Mouse (Mus musculus) midbrain, embryonic 13.5 days (tissue): Measurements from ENCODE around the gene Akt2. TPM values are rescaled to one million over a fixed set of nuclear protein-coding genes. Genes with fewer than 3 reads are reported as not detected.

Experiments
- ATAC-seq: fragments of 200-750 bp; cut with Nextera tagmentation; 2 replicates; pipeline ENCODE4 v1.8.0; 2017; ENCODE audit warnings: mild to moderate bottlenecking, moderate TSS enrichment, moderate library complexity
- H3K27ac ChIP-seq: fragments of 300-500 bp; sonication (generic); 2 replicates; pipeline ENCODE4 v1.5.1; 2015; ENCODE audit warnings: inconsistent platforms, mild to moderate bottlenecking, moderate library complexity
- H3K27me3 ChIP-seq: fragments of 300-500 bp; sonication (generic); 2 replicates; pipeline ENCODE4 v1.6.1; 2015; ENCODE audit warnings: mild to moderate bottlenecking, inconsistent platforms
- H3K36me3 ChIP-seq: fragments of 300-500 bp; sonication (generic); 2 replicates; pipeline ENCODE4 v1.6.1; 2015; ENCODE audit warnings: mild to moderate bottlenecking, inconsistent platforms
- H3K4me1 ChIP-seq: fragments of 300-500 bp; sonication (generic); replicated peaks from 2 replicates; pipeline ENCODE4 v1.6.1; 2015; ENCODE audit warnings: inconsistent platforms
- H3K4me2 ChIP-seq: fragments of 300-500 bp; sonication (generic); replicated peaks from 2 replicates; pipeline ENCODE4 v1.6.1; 2015; ENCODE audit warnings: moderate library complexity, mild to moderate bottlenecking, inconsistent platforms
- H3K4me3 ChIP-seq: fragments of 300-500 bp; sonication (generic); replicated peaks from 2 replicates; pipeline ENCODE4 v1.5.1; 2015; ENCODE audit warnings: mild to moderate bottlenecking, inconsistent platforms
- H3K9ac ChIP-seq: fragments of 300-500 bp; sonication (generic); replicated peaks from 2 replicates; pipeline ENCODE4 v1.6.1; 2015; ENCODE audit warnings: mild to moderate bottlenecking, inconsistent platforms
- H3K9me3 ChIP-seq: fragments of 300-500 bp; sonication (generic); 2 replicates; pipeline ENCODE4 v1.6.1; 2016; ENCODE audit warnings: mild to moderate bottlenecking, inconsistent platforms
- WGBS: fragments of 180-500 bp; shearing (Covaris S2); methylation state at CpG from one replicate; pipeline ENCODE4 v1.1.7; 2015; 5-methylcytosine and 5-hydroxymethylcytosine counted together
- polyA plus RNA-seq: library from polyadenylated mRNA; unstranded; fragments of >200 nt; fragmentation: Nextera tagmentation; extraction: Ambion mirVana; gene quantifications from 2 replicates; pipeline ENCODE4 v1.2.1, GENCODE M21; 2015

The Akt2 gene
- polyA plus RNA-seq, 1 experiment from 2014 or later, result 67.4 TPM

GRCm38 (mm10) chr7:27607580-27607979, 16.2 kb downstream of the Akt2 start:
- Histone ChIP-seq H3K36me3 (peaks cover 27% of the 10 kb centered on the region), H3K4me2 (no peak overlapping the region), H3K4me1 (peaks cover 24% of the 10 kb centered on the region), H3K27me3 (no peaks in the 10 kb centered on the region), H3K4me3 (no peak overlapping the region), H3K9me3 (no peaks in the 10 kb centered on the region), H3K27ac (no peak overlapping the region), H3K9ac (no peak overlapping the region; the same call in 1 of the 2 replicates)
- WGBS, result 83% methylated on average over 5 of the region's 5 CpGs
- no peak for ATAC-seq

GRCm38 (mm10) chr7:27608130-27608529, 16.8 kb downstream of the Akt2 start:
- no peak overlapping the region for H3K4me2 ChIP-seq
- H3K36me3 ChIP-seq, result peaks cover 27% of the 10 kb centered on the region
- 98% methylated on average over 3 of the region's 3 CpGs for WGBS
- no peak for ATAC-seq
- H3K4me1 ChIP-seq, result peaks cover 29% of the 10 kb centered on the region
- H3K9ac ChIP-seq, result no peak overlapping the region
- H3K4me3 ChIP-seq, result no peak overlapping the region
- no peak overlapping the region for H3K27ac ChIP-seq
- no peaks in the 10 kb centered on the region for H3K27me3 ChIP-seq
- no peaks in the 10 kb centered on the region for H3K9me3 ChIP-seq

GRCm38 (mm10) chr7:27609285-27609684, 17.9 kb downstream of the Akt2 start:
- peaks cover 40% of the 10 kb centered on the region for H3K4me1 ChIP-seq
- WGBS, result 97% methylated on average over 4 of the region's 4 CpGs

GRCm38 (mm10) chr7:27609688-27610087, 18.3 kb downstream of the Akt2 start:
- H3K4me2 ChIP-seq, result no peak overlapping the region
- H3K27me3 ChIP-seq, result no peaks in the 10 kb centered on the region
- H3K4me1 ChIP-seq, result peaks cover 40% of the 10 kb centered on the region
- peaks cover 27% of the 10 kb centered on the region for H3K36me3 ChIP-seq
- H3K9me3 ChIP-seq, result no peaks in the 10 kb centered on the region
- no peak overlapping the region for H3K4me3 ChIP-seq
- 88% methylated on average over 2 of the region's 2 CpGs for WGBS
- no peak for ATAC-seq
- H3K27ac ChIP-seq, result no peak overlapping the region
- no peak overlapping the region for H3K9ac ChIP-seq

More at GRCm38 (mm10) chr7:27609285-27609684, 17.9 kb downstream of the Akt2 start:
- H3K4me3 ChIP-seq, result no peak overlapping the region
- H3K27me3 ChIP-seq, result no peaks in the 10 kb centered on the region
- peaks cover 27% of the 10 kb centered on the region for H3K36me3 ChIP-seq
- no peak for ATAC-seq
- no peaks in the 10 kb centered on the region for H3K9me3 ChIP-seq
- no peak overlapping the region for H3K9ac ChIP-seq
- no peak overlapping the region for H3K4me2 ChIP-seq
- no peak overlapping the region for H3K27ac ChIP-seq

GRCm38 (mm10) chr7:27610370-27610769, 19.0 kb downstream of the Akt2 start:
- Histone ChIP-seq H3K9ac (no peak overlapping the region), H3K4me1 (peaks cover 39% of the 10 kb centered on the region), H3K27me3 (no peaks in the 10 kb centered on the region), H3K4me2 (no peak overlapping the region), H3K9me3 (no peaks in the 10 kb centered on the region), H3K36me3 (peaks cover 27% of the 10 kb centered on the region), H3K4me3 (no peak overlapping the region), H3K27ac (no peak overlapping the region)
- WGBS, result 93% methylated on average over 3 of the region's 3 CpGs
- ATAC-seq, result no peak

GRCm38 (mm10) chr7:27610871-27611270, 19.5 kb downstream of the Akt2 start:
- H3K4me3 ChIP-seq, result no peak overlapping the region
- no peak for ATAC-seq
- H3K4me1 ChIP-seq, result peaks cover 34% of the 10 kb centered on the region
- WGBS, result 94% methylated on average over 5 of the region's 5 CpGs
- no peaks in the 10 kb centered on the region for H3K27me3 ChIP-seq
- H3K36me3 ChIP-seq, result peaks cover 30% of the 10 kb centered on the region
- no peak overlapping the region for H3K27ac ChIP-seq
- no peak overlapping the region for H3K4me2 ChIP-seq
- no peak overlapping the region; the same call in 1 of the 2 replicates for H3K9ac ChIP-seq
- no peaks in the 10 kb centered on the region for H3K9me3 ChIP-seq

- Histone ChIP-seq H3K27ac (peak overlapping the region; percentile 88), H3K36me3 (peaks cover 51% of the 10 kb centered on the region), H3K9ac (0 out of 2 replicates have a peak overlapping the region, but pooled peaks have one; percentile 10), H3K4me2 (no peak overlapping the region), H3K4me3 (no peak overlapping the region), H3K27me3 (no peaks in the 10 kb centered on the region), H3K9me3 (no peaks in the 10 kb centered on the region), H3K4me1 (peaks cover 24% of the 10 kb centered on the region)
- ATAC-seq, result no peak
- 70% methylated on average over 4 of the region's 4 CpGs for WGBS
These were observed 21.6 kb downstream of the Akt2 start for GRCm38 (mm10) chr7:27612940-27613339.

GRCm38 (mm10) chr7:27613751-27614499, 22.6 kb downstream of the Akt2 start:
- ATAC-seq, result peak; percentile 86
- Histone ChIP-seq H3K27me3 (no peaks in the 10 kb centered on the region), H3K4me1 (peaks cover 24% of the 10 kb centered on the region), H3K36me3 (peaks cover 55% of the 10 kb centered on the region), H3K4me3 (no peak overlapping the region), H3K9me3 (no peaks in the 10 kb centered on the region), H3K9ac (no peak overlapping the region), H3K4me2 (no peak overlapping the region; the same call in none of the 2 replicates), H3K27ac (peak overlapping the region; percentile 88)
- WGBS, result 42% methylated on average over 8 of the region's 8 CpGs

GRCm38 (mm10) chr7:27621028-27621427, 29.7 kb downstream of the Akt2 start:
- Histone ChIP-seq H3K4me2 (no peak overlapping the region), H3K27me3 (no peaks in the 10 kb centered on the region), H3K4me1 (no peaks in the 10 kb centered on the region), H3K36me3 (peaks cover 91% of the 10 kb centered on the region), H3K27ac (no peak overlapping the region), H3K9ac (no peak overlapping the region), H3K9me3 (no peaks in the 10 kb centered on the region), H3K4me3 (no peak overlapping the region)
- no peak for ATAC-seq
- WGBS, result 88% methylated on average over 6 of the region's 6 CpGs

- H3K4me1 ChIP-seq, result no peaks in the 10 kb centered on the region
These were observed 30.9 kb downstream of the Akt2 start for GRCm38 (mm10) chr7:27622234-27622633.

GRCm38 (mm10) chr7:27624967-27625366, 33.6 kb downstream of the Akt2 start:
- no peaks in the 10 kb centered on the region for H3K27me3 ChIP-seq
- no peak for ATAC-seq
- H3K4me3 ChIP-seq, result no peak overlapping the region
- no peaks in the 10 kb centered on the region for H3K9me3 ChIP-seq
- peaks cover 91% of the 10 kb centered on the region for H3K36me3 ChIP-seq
- no peak overlapping the region for H3K27ac ChIP-seq
- H3K9ac ChIP-seq, result no peak overlapping the region
- H3K4me2 ChIP-seq, result no peak overlapping the region
- no peaks in the 10 kb centered on the region for H3K4me1 ChIP-seq

More at GRCm38 (mm10) chr7:27622234-27622633, 30.9 kb downstream of the Akt2 start:
- H3K9me3 ChIP-seq, result no peaks in the 10 kb centered on the region
- no peak overlapping the region for H3K9ac ChIP-seq
- H3K36me3 ChIP-seq, result peaks cover 91% of the 10 kb centered on the region
- ATAC-seq, result no peak
- H3K27ac ChIP-seq, result no peak overlapping the region; the same call in 1 of the 2 replicates
- no peaks in the 10 kb centered on the region for H3K27me3 ChIP-seq
- 61% methylated on average over 1 of the region's 1 CpGs for WGBS
- H3K4me3 ChIP-seq, result no peak overlapping the region
- H3K4me2 ChIP-seq, result no peak overlapping the region

GRCm38 (mm10) chr7:27627707-27628106, 36.4 kb downstream of the Akt2 start:
- Histone ChIP-seq H3K36me3 (peaks cover 88% of the 10 kb centered on the region), H3K9me3 (no peaks in the 10 kb centered on the region), H3K4me1 (no peaks in the 10 kb centered on the region), H3K4me2 (no peak overlapping the region), H3K9ac (no peak overlapping the region), H3K27ac (no peak overlapping the region), H3K4me3 (no peak overlapping the region), H3K27me3 (no peaks in the 10 kb centered on the region)
- 89% methylated on average over 7 of the region's 7 CpGs for WGBS
- ATAC-seq, result no peak
